Mouse (Mus musculus): ENCODE measurements at regions not wholly inside any gene's neighbourhood (a gene's known extent, or its start where the extent isn't known, plus 50 kb on each side); places are given as distances from the start of the nearest gene placed in this dataset.
A peak's percentile ranks its signal among the peaks of the same experiment; 100 is the strongest.

- Histone ChIP-seq H3K27ac (ENCODE audit: low read length) (no peak overlapping the region), H3K4me1 (ENCODE audit: control insufficient read depth, insufficient read depth, low read length) (peaks cover 37% of the 10 kb centered on the region), H3K4me3 (ENCODE audit: low read depth, low read length) (no peak overlapping the region), H3K4me2 (replicated peaks; ENCODE audit: low read depth, low read length) (no peak overlapping the region), H3K36me3 (ENCODE audit: control insufficient read depth, insufficient read depth, low read length) (0 out of 2 replicates have a peak, but pooled peaks cover 3% of the 10 kb centered on the region), H3K9me3 (ENCODE audit: control insufficient read depth, low read depth, low read length) (no peaks in the 10 kb centered on the region), H3K27me3 (ENCODE audit: control insufficient read depth, insufficient read depth, low read length) (no peaks in the 10 kb centered on the region), H3K9ac (replicated peaks; ENCODE audit: low read depth, low read length) (no peak overlapping the region)
- no peak for ATAC-seq (ENCODE audit: insufficient number of reproducible peaks, insufficient read depth, low FRiP score, low read depth)
- 75% methylated on average over 9 of the region's 9 CpGs for WGBS
Measured at GRCm38 (mm10) chr17:47296709-47297450, 71.8 kb upstream of the Mrps10 start.

GRCm38 (mm10) chr17:47295315-47296011 lies 73.2 kb upstream of the Mrps10 start:
- Histone ChIP-seq H3K4me1 (ENCODE audit: control insufficient read depth, insufficient read depth, low read length) (peaks cover 37% of the 10 kb centered on the region), H3K9me3 (ENCODE audit: control insufficient read depth, low read depth, low read length) (no peaks in the 10 kb centered on the region), H3K9ac (replicated peaks; ENCODE audit: low read depth, low read length) (no peak overlapping the region), H3K4me2 (replicated peaks; ENCODE audit: low read depth, low read length) (0 out of 2 replicates have a peak overlapping the region, but pooled peaks have one; percentile 10), H3K4me3 (ENCODE audit: low read depth, low read length) (no peak overlapping the region), H3K27me3 (ENCODE audit: control insufficient read depth, insufficient read depth, low read length) (no peaks in the 10 kb centered on the region), H3K36me3 (ENCODE audit: control insufficient read depth, insufficient read depth, low read length) (0 out of 2 replicates have a peak, but pooled peaks cover 3% of the 10 kb centered on the region), H3K27ac (ENCODE audit: low read length) (peak overlapping the region; percentile 53; the same call in 1 of the 2 replicates)
- ATAC-seq (ENCODE audit: insufficient number of reproducible peaks, insufficient read depth, low FRiP score, low read depth): peak; percentile 20; the same call in 1 of the 2 replicates
- WGBS: 37% methylated on average over 17 of the region's 17 CpGs

GRCm38 (mm10) chr17:47294091-47294534 lies 74.6 kb upstream of the Mrps10 start:
- Histone ChIP-seq H3K4me2 (replicated peaks; ENCODE audit: low read depth, low read length) (no peak overlapping the region), H3K27ac (ENCODE audit: low read length) (peak overlapping the region; percentile 35; the same call in 1 of the 2 replicates), H3K36me3 (ENCODE audit: control insufficient read depth, insufficient read depth, low read length) (0 out of 2 replicates have a peak, but pooled peaks cover 3% of the 10 kb centered on the region), H3K9me3 (ENCODE audit: control insufficient read depth, low read depth, low read length) (no peaks in the 10 kb centered on the region), H3K4me3 (ENCODE audit: low read depth, low read length) (no peak overlapping the region), H3K9ac (replicated peaks; ENCODE audit: low read depth, low read length) (no peak overlapping the region), H3K4me1 (ENCODE audit: control insufficient read depth, insufficient read depth, low read length) (peaks cover 37% of the 10 kb centered on the region), H3K27me3 (ENCODE audit: control insufficient read depth, insufficient read depth, low read length) (no peaks in the 10 kb centered on the region)
- 38% methylated on average over 5 of the region's 5 CpGs for WGBS
- ATAC-seq (ENCODE audit: insufficient number of reproducible peaks, insufficient read depth, low FRiP score, low read depth): peak; percentile 80

- H3K27ac ChIP-seq (ENCODE audit: low read length): no peak overlapping the region
- 92% methylated on average over 8 of the region's 8 CpGs for WGBS
- H3K4me3 ChIP-seq (ENCODE audit: low read depth, low read length): no peak overlapping the region
- H3K9ac ChIP-seq (replicated peaks; ENCODE audit: low read depth, low read length): no peak overlapping the region
- peaks cover 37% of the 10 kb centered on the region for H3K4me1 ChIP-seq (ENCODE audit: control insufficient read depth, insufficient read depth, low read length)
- H3K27me3 ChIP-seq (ENCODE audit: control insufficient read depth, insufficient read depth, low read length): no peaks in the 10 kb centered on the region
- H3K9me3 ChIP-seq (ENCODE audit: control insufficient read depth, low read depth, low read length): no peaks in the 10 kb centered on the region
- H3K36me3 ChIP-seq (ENCODE audit: control insufficient read depth, insufficient read depth, low read length): 0 out of 2 replicates have a peak, but pooled peaks cover 3% of the 10 kb centered on the region
- H3K4me2 ChIP-seq (replicated peaks; ENCODE audit: low read depth, low read length): no peak overlapping the region
- no peak for ATAC-seq (ENCODE audit: insufficient number of reproducible peaks, insufficient read depth, low FRiP score, low read depth)
Measured at GRCm38 (mm10) chr17:47293178-47293577, 75.5 kb upstream of the Mrps10 start.

- no peak for ATAC-seq (ENCODE audit: insufficient number of reproducible peaks, insufficient read depth, low FRiP score, low read depth)
- Histone ChIP-seq H3K4me2 (replicated peaks; ENCODE audit: low read depth, low read length) (no peak overlapping the region), H3K9ac (replicated peaks; ENCODE audit: low read depth, low read length) (no peak overlapping the region)
Measured at GRCm38 (mm10) chr17:47291558-47291957, 77.1 kb upstream of the Mrps10 start.

GRCm38 (mm10) chr17:47285616-47286015 lies 83.1 kb upstream of the Mrps10 start:
- H3K4me1 ChIP-seq (ENCODE audit: control insufficient read depth, insufficient read depth, low read length): no peaks in the 10 kb centered on the region
- H3K9me3 ChIP-seq (ENCODE audit: control insufficient read depth, low read depth, low read length): no peaks in the 10 kb centered on the region
- H3K27me3 ChIP-seq (ENCODE audit: control insufficient read depth, insufficient read depth, low read length): no peaks in the 10 kb centered on the region
- no peak overlapping the region for H3K4me2 ChIP-seq (replicated peaks; ENCODE audit: low read depth, low read length)
- 93% methylated on average over 10 of the region's 10 CpGs for WGBS
- H3K4me3 ChIP-seq (ENCODE audit: low read depth, low read length): no peak overlapping the region
- peaks cover 16% of the 10 kb centered on the region for H3K36me3 ChIP-seq (ENCODE audit: control insufficient read depth, insufficient read depth, low read length)
- no peak overlapping the region for H3K27ac ChIP-seq (ENCODE audit: low read length)
- ATAC-seq (ENCODE audit: insufficient number of reproducible peaks, insufficient read depth, low FRiP score, low read depth): no peak
- no peak overlapping the region for H3K9ac ChIP-seq (replicated peaks; ENCODE audit: low read depth, low read length)

More at GRCm38 (mm10) chr17:47291558-47291957, 77.1 kb upstream of the Mrps10 start:
- H3K4me3 ChIP-seq (ENCODE audit: low read depth, low read length): no peak overlapping the region
- peaks cover 19% of the 10 kb centered on the region for H3K36me3 ChIP-seq (ENCODE audit: control insufficient read depth, insufficient read depth, low read length)
- H3K27me3 ChIP-seq (ENCODE audit: control insufficient read depth, insufficient read depth, low read length): no peaks in the 10 kb centered on the region
- H3K4me1 ChIP-seq (ENCODE audit: control insufficient read depth, insufficient read depth, low read length): peaks cover 33% of the 10 kb centered on the region
- WGBS: 100% methylated on average over 1 of the region's 1 CpGs
- H3K9me3 ChIP-seq (ENCODE audit: control insufficient read depth, low read depth, low read length): no peaks in the 10 kb centered on the region
- H3K27ac ChIP-seq (ENCODE audit: low read length): no peak overlapping the region

GRCm38 (mm10) chr17:47284236-47284635 lies 84.5 kb upstream of the Mrps10 start:
- ATAC-seq (ENCODE audit: insufficient number of reproducible peaks, insufficient read depth, low FRiP score, low read depth): no peak
- no peaks in the 10 kb centered on the region for H3K27me3 ChIP-seq (ENCODE audit: control insufficient read depth, insufficient read depth, low read length)
- no peaks in the 10 kb centered on the region for H3K9me3 ChIP-seq (ENCODE audit: control insufficient read depth, low read depth, low read length)
- WGBS: 54% methylated on average over 11 of the region's 11 CpGs
- H3K9ac ChIP-seq (replicated peaks; ENCODE audit: low read depth, low read length): no peak overlapping the region
- peaks cover 16% of the 10 kb centered on the region for H3K36me3 ChIP-seq (ENCODE audit: control insufficient read depth, insufficient read depth, low read length)
- H3K27ac ChIP-seq (ENCODE audit: low read length): no peak overlapping the region
- no peak overlapping the region for H3K4me3 ChIP-seq (ENCODE audit: low read depth, low read length)
- H3K4me1 ChIP-seq (ENCODE audit: control insufficient read depth, insufficient read depth, low read length): no peaks in the 10 kb centered on the region
- no peak overlapping the region for H3K4me2 ChIP-seq (replicated peaks; ENCODE audit: low read depth, low read length)

GRCm38 (mm10) chr17:47283158-47283557 lies 85.5 kb upstream of the Mrps10 start:
- Histone ChIP-seq H3K4me2 (replicated peaks; ENCODE audit: low read depth, low read length) (no peak overlapping the region), H3K4me1 (ENCODE audit: control insufficient read depth, insufficient read depth, low read length) (no peaks in the 10 kb centered on the region), H3K9me3 (ENCODE audit: control insufficient read depth, low read depth, low read length) (no peaks in the 10 kb centered on the region), H3K4me3 (ENCODE audit: low read depth, low read length) (no peak overlapping the region), H3K9ac (replicated peaks; ENCODE audit: low read depth, low read length) (no peak overlapping the region), H3K27ac (ENCODE audit: low read length) (no peak overlapping the region), H3K27me3 (ENCODE audit: control insufficient read depth, insufficient read depth, low read length) (no peaks in the 10 kb centered on the region), H3K36me3 (ENCODE audit: control insufficient read depth, insufficient read depth, low read length) (peaks cover 16% of the 10 kb centered on the region)
- 93% methylated on average over 4 of the region's 4 CpGs for WGBS
- ATAC-seq (ENCODE audit: insufficient number of reproducible peaks, insufficient read depth, low FRiP score, low read depth): no peak
